Mouse (Mus musculus): ENCODE measurements around the gene Smc5. TPM values are rescaled to one million over a fixed set of nuclear protein-coding genes. Genes with fewer than 3 reads are reported as not detected.

Smc5 gene
- total RNA-seq, 1 experiment from 2014 or later: 71.1 TPM

DNA sequence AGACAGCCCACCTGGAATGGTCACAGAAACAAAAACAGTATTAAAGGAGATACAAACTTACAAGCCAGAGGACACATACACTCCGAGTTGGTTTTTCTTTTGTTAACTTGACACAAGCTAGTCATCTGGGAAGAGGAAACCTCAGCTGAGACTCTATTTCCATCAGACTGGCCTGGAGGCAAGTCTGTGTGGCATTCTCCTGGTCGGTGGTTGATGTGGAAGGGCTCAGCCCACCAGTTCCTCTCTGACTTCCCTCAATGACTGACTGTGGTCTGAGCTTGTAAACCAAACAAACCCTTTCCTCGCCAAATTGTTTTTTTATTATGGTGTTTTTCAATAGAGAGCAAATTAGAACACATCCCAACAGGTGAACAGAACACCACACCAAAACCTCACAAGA lies 80.6 kb downstream of the Smc5 start:
- ATAC-seq (replicated peaks; ENCODE audit: low read depth, poor library complexity, severe bottlenecking): peak; percentile 84

DNA sequence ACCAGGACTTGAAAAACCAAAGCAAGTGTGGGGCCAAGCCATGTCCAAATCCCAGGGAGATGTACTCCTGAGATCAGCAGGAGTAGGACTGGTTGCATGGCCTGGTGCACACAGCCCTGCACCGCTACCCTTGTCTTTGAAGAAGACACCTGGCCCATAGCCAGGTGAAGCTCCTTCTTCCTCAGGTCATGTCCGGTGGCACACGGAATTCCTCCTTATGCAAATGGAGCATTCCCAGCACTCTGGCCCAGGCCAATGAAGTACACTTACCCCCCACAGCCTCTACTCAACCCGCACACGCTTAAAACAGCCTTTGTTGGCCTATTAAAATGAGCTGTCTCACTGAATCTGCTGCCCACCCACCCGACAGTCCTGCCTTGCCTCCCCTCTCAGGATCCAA lies 82.2 kb downstream of the Smc5 start:
- no peak for ATAC-seq (replicated peaks; ENCODE audit: low read depth, poor library complexity, severe bottlenecking)

DNA sequence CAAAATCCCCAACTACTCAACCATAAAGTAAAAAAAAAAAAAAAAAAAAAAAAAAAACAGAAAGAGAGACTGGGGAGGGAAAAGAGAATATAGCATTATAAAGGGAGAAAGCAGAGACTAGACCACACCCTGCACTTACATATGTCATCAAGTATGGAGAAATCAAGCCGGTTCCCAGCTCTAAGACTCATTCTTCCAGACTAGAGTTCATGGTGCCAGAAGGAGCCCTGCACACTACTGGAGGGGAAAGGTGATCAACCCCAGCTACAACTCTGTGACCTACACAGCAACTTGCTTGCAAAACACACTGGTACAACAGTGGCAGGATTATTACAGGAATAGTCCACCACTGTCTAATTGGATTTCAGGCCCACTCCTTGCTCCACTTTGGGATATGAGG lies 84.0 kb downstream of the Smc5 start:
- no peak for ATAC-seq (replicated peaks; ENCODE audit: low read depth, poor library complexity, severe bottlenecking)

DNA sequence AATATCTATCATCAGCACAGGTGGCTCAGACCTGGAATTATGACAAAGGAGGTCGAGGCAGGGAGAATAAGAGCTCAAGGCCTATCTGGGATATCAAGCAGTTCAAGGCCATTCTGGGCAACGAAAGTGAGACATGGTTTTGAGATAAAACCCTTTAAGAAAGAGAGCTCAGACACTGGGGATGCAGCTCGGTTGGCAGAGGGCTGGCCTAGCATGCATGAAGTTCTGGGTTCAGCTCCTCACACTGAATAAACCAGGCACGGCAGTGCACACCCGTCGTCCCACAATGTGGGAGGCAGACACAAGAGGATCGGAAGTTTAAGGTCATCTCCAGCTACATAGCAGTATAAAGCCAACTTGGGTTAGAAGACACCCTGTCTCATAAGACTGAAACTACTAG lies 84.7 kb downstream of the Smc5 start:
- ATAC-seq (replicated peaks; ENCODE audit: low read depth, poor library complexity, severe bottlenecking): no peak

DNA sequence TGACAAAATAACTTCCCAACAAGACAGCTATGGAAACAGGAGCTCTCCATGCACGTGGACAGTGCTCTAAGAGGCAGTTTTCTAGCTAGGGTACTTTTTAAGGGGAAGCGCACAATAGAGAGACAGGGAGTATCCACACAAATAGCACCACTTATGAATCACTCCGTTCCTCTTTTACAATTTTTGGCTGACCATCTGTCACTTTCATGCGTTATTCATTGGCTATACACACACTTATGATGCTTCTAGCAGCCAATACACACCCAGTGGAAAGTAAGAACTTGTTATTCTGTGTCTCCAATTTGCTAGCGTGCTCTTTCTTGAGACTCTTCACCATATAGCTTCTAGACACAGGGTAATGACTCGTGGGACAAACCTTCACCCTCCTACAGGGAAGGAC lies 86.0 kb downstream of the Smc5 start:
- ATAC-seq (replicated peaks; ENCODE audit: low read depth, poor library complexity, severe bottlenecking): no peak

DNA sequence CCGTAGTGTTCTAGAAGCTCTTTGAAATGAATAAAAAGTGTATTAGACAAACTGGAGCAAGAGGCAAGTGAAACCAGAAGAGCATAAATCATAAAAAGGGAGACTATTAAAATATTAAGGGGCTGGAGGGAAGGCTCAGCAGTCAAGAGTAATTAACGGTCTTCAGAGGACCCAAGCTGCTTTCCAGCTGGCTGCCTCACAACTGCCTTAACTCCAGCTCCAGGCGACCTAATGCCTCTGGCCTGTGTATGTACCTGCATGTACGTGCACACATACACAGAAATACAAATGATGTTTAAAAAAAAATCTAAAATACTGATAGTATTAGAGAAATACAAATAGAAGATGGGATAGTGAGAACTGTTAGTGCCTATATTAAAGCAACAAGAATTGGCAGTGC lies 89.6 kb downstream of the Smc5 start:
- ATAC-seq (replicated peaks; ENCODE audit: low read depth, poor library complexity, severe bottlenecking): no peak

DNA sequence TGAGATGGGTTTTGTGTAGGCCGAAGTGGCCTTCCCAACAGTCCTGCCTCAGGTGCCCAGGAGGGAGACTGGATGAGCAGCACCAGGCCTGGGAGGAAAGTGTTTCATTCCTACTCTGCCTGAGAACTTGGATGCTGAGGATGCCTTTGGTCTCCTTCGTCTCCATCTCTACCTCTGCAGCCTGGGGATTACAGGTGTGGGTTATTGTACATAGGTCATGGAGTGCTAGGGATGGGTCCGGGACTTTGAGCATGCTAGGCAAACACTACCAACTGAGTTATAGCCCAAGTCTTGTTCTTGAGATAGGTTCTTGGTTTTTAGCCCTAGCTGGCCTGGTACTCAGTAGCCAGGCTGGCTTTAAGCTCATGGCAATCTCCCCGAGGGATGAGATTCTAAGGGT lies 90.2 kb downstream of the Smc5 start:
- ATAC-seq (replicated peaks; ENCODE audit: low read depth, poor library complexity, severe bottlenecking): no peak

DNA sequence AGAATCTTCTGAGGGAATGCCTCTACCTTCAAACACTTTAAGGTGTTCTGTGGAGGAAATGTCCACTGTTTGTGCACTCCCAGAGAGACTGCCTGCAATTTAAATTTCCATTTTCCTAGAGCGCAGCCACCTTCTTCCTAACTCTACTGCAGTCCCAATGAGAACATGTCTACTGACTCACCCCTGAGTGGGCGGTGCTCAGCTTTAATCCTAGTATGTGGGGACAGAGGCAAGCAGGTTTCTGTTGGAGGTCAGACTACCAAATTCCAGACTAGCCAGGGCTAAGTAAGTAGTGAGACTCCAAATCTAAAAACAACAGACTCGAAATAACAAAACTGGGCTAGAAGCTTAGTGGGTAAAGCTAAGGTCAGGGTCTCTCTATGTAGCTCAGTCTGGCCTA lies 95.2 kb downstream of the Smc5 start:
- ATAC-seq (replicated peaks; ENCODE audit: low read depth, poor library complexity, severe bottlenecking): no peak

DNA sequence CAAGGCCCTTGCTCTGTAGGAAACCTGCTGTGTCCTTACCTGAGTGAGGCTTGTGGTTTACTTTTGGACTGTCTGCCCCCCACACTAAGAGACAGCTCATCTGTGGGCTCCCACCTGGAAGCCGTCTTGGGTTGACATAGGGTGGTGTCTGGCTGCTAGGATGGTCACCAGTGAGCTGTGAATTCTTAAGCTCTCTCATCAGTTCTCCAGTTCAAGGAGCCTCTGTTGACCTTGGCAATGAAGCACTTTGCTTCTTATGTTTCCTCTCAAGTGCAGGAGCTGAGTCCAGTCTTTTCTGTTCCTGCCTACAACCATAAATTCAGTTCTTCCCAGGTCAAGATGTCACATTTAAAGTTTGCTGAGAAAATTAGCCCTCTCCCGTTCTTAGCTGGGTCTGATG lies 98.2 kb downstream of the Smc5 start:
- no peak for ATAC-seq (replicated peaks; ENCODE audit: low read depth, poor library complexity, severe bottlenecking)

DNA sequence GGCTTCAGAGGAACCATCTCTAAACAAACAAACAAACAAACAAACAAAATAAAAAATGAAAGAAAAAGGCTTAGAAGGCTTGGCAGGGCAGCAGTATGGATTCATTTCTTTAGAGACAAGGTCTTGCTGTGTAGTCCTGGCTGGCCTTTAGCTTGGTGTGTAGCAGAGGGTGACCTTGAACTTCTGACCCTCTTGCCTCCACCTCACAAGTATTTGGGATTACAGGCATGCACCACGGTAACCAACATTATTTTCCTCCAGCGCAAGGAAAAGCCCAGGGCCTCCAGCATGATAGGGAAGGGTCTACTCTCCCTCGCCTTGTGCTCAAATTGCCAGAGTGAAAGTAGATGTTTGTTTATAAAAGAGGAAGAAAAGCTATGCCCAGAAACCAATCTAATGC lies 98.6 kb downstream of the Smc5 start:
- no peak for ATAC-seq (replicated peaks; ENCODE audit: low read depth, poor library complexity, severe bottlenecking)

DNA sequence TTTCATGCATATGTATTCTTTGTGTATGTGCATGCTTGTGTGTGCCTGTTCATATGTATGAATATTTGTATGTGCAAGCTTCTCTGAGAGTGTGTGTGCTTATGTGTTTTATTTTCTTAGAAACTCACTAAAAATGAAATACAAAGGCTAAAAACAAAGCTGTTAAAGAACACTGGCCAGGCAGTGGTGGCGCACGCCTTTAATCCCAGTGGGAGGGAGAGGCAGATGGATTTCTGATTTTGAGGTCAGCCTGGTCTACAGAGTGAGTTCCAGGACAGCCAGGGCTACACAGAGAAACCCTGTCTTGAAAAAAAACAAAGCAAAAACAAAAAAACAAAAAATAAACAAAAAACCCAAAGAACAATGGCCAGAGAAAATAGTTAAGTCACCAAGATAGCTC lies 102.6 kb downstream of the Smc5 start:
- ATAC-seq (replicated peaks; ENCODE audit: low read depth, poor library complexity, severe bottlenecking): no peak

DNA sequence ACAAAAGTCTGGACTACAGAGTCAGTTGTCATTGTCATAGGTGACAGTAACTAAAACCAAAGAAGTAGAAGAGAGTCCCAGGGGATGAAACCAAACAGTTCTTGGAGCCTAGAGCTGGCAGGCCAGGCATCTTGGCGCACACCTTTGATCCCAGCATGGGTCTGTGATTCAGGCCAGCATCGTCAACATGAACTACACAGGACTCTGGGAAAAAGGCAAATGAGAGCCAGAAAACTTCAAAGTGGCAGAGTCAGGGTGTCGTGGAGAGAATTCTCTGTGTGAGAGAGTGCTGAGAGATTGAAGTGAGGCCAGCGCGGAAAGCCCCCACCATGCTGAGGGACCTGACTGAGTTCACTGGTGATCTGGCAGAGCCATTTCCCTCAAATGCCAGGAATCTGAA lies 103.2 kb downstream of the Smc5 start:
- ATAC-seq (replicated peaks; ENCODE audit: low read depth, poor library complexity, severe bottlenecking): no peak

DNA sequence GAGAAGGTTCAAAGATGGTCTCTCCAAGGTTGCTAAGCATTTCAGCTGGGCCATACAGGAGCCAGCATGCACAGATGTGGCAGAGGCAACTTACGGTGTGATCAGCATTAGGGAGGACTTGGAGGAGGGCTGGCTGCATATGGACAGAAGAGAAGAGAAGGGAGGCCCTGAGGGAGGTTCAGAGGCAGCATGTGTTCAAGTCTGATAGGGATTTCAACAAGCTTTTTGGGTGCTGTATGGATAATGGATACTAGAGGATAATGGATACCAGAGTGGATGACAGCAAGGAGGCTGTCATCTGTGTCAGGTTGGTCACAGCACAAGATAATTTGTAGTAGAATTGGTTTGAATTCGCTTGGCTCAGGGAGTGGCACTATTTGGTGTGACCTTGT lies 104.0 kb downstream of the Smc5 start:
- no peak for ATAC-seq (replicated peaks; ENCODE audit: low read depth, poor library complexity, severe bottlenecking)

DNA sequence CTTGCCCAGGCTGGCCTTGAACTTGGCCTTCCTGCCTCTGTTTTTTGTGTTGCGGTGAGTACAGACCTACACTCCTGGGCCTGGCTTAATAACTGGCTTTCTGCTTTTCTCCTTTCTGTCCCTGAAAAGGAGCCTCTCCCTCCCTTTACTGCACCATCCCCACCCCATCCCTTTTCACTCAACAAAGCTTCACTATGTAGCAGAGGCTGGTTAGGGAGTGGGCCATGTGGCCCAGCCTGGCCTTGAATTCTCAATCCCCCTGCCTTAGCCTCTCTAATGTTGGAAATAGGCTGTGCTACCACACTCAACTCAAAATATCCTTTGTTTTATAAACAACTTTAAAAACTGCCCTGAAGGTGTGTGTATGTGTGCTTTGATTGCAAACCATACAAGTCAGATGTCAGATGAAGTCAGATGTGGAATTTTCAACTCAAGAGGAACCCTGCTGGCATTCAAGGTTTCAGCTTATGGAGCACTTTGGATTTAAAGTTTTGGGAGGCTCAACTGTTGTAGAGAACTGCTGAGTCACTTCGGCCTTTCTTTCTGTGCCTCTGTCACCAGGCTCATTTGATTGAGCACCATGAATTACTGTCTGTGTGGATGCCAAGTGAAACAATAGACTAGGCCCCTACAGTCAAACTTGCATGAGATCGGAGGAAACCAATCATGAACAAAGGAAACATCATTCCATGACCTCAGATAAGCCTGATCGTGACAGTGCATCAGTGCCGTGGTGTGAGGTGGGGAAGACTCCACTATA lies 104.6 kb downstream of the Smc5 start:
- no peak for ATAC-seq (replicated peaks; ENCODE audit: low read depth, poor library complexity, severe bottlenecking)

DNA sequence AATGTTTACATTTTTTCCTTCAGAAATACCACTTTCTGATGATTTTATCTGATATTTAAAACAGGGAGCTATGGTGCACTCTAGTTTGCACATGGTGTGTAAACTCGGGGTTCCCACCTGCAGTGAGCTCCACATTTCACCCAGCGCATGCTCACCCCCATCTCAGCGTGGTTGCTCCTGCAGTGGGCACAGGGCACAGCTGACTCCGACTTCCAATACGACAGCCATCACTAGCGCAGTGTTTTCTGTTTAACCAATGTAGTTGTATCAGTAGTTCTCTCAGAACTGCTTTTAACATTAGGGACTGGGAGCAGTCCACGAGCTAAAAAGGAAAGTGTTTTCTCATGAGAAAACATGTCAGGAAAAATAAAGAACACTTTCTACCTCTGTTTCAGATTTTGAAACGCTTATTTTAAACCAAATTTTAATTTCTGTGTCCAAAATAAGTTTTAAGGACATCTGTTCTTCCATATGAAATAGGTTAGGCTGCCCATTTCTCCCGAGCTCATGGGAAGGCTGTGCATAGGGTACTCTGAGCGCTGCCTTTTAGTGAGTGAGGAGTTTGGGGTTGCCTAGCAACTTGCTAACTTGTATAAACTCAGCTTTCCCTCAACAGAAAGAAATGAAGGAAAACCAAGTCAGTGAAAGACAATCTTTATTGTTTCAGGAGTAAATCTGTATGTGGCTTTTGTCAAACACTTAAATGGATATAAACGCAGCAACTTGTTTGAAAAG lies 107.0 kb downstream of the Smc5 start:
- no peak for ATAC-seq (replicated peaks; ENCODE audit: low read depth, poor library complexity, severe bottlenecking)

DNA sequence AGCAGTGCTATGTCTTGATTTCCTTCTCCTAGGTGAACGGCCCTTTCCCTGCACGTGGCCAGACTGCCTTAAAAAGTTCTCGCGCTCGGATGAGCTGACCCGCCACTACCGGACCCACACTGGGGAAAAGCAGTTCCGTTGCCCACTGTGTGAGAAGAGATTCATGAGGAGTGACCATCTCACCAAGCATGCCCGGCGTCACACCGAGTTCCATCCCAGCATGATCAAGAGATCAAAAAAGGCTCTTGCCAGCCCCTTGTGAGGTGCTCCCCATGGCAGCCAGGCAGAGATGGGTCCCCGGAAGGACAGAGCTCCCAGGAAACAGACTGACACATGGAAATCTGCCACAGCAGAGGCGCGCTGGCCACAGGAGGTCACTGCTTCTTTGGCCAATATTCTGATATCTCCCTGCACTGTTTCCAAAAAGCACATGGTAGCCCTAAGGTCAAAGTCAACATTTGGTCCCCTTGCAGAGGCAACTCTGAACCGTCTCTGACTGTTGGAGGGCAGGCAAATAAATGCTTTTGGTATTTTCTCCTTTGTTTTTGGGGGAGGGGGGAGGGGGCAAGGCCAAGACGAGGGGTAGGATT lies 109.0 kb downstream of the Smc5 start:
- ATAC-seq (replicated peaks; ENCODE audit: low read depth, poor library complexity, severe bottlenecking): no peak

DNA sequence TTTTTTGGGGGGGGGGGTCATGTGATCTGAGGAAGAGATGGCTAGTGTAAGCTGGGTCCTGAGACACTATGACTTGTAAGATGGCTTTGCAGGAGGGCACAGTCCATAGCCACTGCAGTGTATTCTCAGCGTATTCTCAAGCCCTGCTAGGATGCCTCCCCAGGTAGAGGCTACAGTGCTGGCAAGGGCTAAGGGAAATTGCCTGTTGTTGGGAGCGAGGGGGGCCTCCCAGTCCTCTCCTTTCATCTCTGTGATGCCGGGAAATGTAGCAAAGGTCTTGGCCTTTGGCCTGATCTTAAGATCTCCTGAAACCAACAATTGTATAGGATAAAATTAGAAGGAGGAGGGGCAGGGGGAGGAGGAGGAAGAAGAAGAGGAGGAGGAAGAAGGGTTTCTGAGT lies 110.3 kb downstream of the Smc5 start:
- ATAC-seq (replicated peaks; ENCODE audit: low read depth, poor library complexity, severe bottlenecking): no peak

DNA sequence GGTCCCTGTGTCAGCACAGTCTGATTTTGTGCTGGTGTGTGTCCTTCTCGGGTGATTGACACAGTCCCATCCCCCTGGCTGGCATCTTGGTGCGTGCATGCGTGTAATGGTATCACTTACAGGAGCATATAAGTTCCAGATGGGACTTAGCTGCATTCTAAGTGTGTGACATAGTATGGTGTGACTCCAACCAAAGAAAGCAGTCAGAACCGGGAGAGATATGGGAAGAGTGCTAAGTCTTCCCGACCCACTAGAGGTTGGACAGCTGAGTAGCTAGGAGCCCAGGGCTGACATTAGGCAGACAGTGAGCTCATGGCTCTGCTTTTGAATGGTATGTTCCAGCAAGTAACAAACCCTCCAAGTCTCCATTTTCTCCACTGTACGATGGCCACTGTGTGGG lies 110.8 kb downstream of the Smc5 start:
- ATAC-seq (replicated peaks; ENCODE audit: low read depth, poor library complexity, severe bottlenecking): no peak

DNA sequence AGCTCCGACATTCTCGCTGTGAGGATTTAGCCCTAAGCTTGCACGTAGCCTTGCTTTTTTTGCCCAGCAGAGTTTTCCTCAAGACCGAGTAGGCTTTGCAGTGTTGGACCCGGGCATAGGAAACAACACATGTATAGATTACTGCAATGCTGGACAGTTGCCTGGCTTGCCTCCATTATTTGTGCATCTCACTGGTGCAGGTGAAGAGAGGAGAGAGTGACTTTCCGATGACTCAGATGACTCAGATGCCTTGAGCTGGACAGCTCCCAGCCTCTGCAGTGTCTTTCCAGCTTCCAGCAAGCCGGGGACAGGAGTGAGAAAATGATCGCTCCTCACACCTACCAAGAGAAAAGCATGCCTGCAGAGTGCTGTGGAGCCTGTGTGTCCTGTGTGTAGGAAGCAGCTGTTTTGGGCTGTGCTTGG lies 111.3 kb downstream of the Smc5 start:
- no peak for ATAC-seq (replicated peaks; ENCODE audit: low read depth, poor library complexity, severe bottlenecking)

DNA sequence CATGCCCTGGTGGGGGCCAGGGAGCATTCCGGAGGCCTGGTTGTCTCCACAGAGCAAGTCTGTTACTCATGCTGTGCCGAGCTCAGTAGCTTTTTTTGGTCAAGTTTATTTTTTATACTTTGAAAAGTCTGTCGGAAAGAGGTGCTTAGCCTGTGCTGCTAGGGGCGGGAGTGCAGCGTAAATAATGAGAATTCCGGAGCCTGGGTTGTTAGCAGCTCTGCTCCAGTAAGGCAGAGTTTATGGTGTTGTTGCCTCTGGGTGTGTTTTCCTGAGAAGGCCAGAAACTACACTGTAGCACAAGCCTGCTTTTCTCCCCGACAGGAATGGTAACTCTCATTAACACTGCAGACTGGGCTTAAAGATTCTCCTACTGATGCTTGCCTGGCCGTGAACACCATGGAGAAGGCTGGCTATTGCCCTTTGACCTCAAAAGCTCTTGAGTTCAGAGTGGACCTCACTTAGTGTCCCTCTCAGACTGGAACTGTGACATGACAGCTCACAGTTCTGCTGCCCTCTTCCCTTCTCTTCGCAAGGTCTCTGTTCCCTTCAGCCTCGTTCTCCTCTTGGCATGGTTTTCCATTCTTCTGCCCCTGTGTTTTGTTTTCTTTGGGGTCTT lies 113.8 kb downstream of the Smc5 start:
- ATAC-seq (replicated peaks; ENCODE audit: low read depth, poor library complexity, severe bottlenecking): no peak
